Comparison of ENCODE assay signal across 29 mouse cellular contexts in genomic region chr19:10712646-10713045, GRCm38 (mm10). TPM values are rescaled to one million over a fixed set of nuclear protein-coding genes. Genes with fewer than 3 reads are reported as not detected.
"Had no signal": no experiment of that assay in that cellular context is flagged by ENCODE, and none has a peak within 500 bp of the region (broad histone marks: within the 10 kb centered on the region; RNA-seq: fewer than 3 reads in every experiment).

No protein-coding gene starts in this region.

- H3K4me2 ChIP-seq: heart, embryonic 12.5 days; hindbrain, embryonic 13.5 days; hindbrain, embryonic 15.5 days; intestine, embryonic 15.5 days; limb, embryonic 12.5 days; liver, embryonic 11.5 days; liver, embryonic 13.5 days had no signal

- H3K9ac ChIP-seq: heart, embryonic 12.5 days; hindbrain, embryonic 13.5 days; hindbrain, embryonic 15.5 days; intestine, embryonic 15.5 days; limb, embryonic 12.5 days; liver, embryonic 13.5 days had no signal

- H3K27me3 ChIP-seq: heart, embryonic 12.5 days; hindbrain, embryonic 13.5 days; hindbrain, embryonic 15.5 days; intestine, embryonic 15.5 days; limb, embryonic 12.5 days; liver, embryonic 13.5 days had no signal

- DNase-seq: gastrocnemius, postnatal 14 days; gastrocnemius, postnatal 36 days; heart, adult 18-20 months; heart, postnatal 10 days; kidney, adult 18-20 months; kidney, adult 8-10 months; kidney, postnatal 10 days; kidney, postnatal 25 days; kidney, postnatal 4 days; liver; liver, embryonic 13.5 days had no signal

- H3K27ac ChIP-seq: heart, embryonic 10.5 days; hindbrain, embryonic 13.5 days; hindbrain, embryonic 15.5 days; hindbrain, postnatal 0 days; intestine, embryonic 15.5 days; layer of hippocampus, adult 2 months; left cerebral cortex, adult 2 months; limb, embryonic 10.5 days; limb, embryonic 12.5 days; liver, embryonic 13.5 days had no signal

- ATAC-seq: hindbrain, postnatal 0 days; inflammation-experienced regulatory T-cells, adult 6 months; intestine, embryonic 15.5 days; intestine, postnatal 0 days had no signal

- H3K9me3 ChIP-seq: heart, embryonic 10.5 days; heart, embryonic 12.5 days; hindbrain, embryonic 13.5 days; hindbrain, embryonic 15.5 days; intestine, embryonic 15.5 days; limb, embryonic 10.5 days; limb, embryonic 12.5 days; liver, embryonic 13.5 days had no signal

- H3K4me3 ChIP-seq: heart, embryonic 10.5 days; heart, embryonic 12.5 days; hindbrain, embryonic 13.5 days; hindbrain, embryonic 15.5 days; intestine, embryonic 15.5 days; layer of hippocampus, adult 2 months; left cerebral cortex, adult 2 months; limb, embryonic 10.5 days; limb, embryonic 12.5 days; liver, embryonic 13.5 days had no signal

RNA-seq across cellular contexts. Expression of gene Cd5, which starts 26.2 kb away (rescaled TPM):
- polyA plus RNA-seq: hindbrain, embryonic 11.5 days; liver, embryonic 11.5 days; liver, embryonic 13.5 days had no signal

RNA-seq across cellular contexts. Expression of gene Pga5, which starts 34.8 kb away (rescaled TPM):
- polyA plus RNA-seq: heart, embryonic 10.5 days; heart, embryonic 12.5 days; heart, embryonic 14.5 days; heart, embryonic 16.5 days; hindbrain, embryonic 11.5 days; hindbrain, embryonic 13.5 days; hindbrain, embryonic 15.5 days; hindbrain, postnatal 0 days; inflammation-experienced regulatory T-cells, adult 6 months; kidney, embryonic 14.5 days; kidney, embryonic 16.5 days; limb, embryonic 10.5 days; limb, embryonic 12.5 days; liver, embryonic 11.5 days; liver, embryonic 13.5 days had no signal
